Comparison of ENCODE assay signal across 15 mouse cellular contexts in genomic region chr8:123000311-123000710, GRCm38 (mm10). TPM values are rescaled to one million over a fixed set of nuclear protein-coding genes. Genes with fewer than 3 reads are reported as not detected.
DNase-seq lines count a peak whose midpoint lies in the region; ATAC-seq lines count a peak whose summit lies in the region.
"Had no signal": no experiment of that assay in that cellular context is flagged by ENCODE, and none has a peak within 500 bp of the region (broad histone marks: within the 10 kb centered on the region; RNA-seq: fewer than 3 reads in every experiment).

No protein-coding gene starts in this region.

- no peaks in the 10 kb centered on the region; the same call in 1 of the 2 replicates for H3K36me3 ChIP-seq in splenic B cell, adult 2 months (ENCODE audit: control insufficient read depth, insufficient read depth, low read length, poor library complexity, severe bottlenecking)
- H3K36me3 ChIP-seq: embryonic facial prominence, embryonic 13.5 days; hindbrain, embryonic 15.5 days; liver, embryonic 13.5 days had no signal

- peak; percentile 40 for DNase-seq in thymus, postnatal 14 days
- no peak for DNase-seq in thymus, postnatal 4 days
- peak; percentile 63 for DNase-seq in T-cell, adult 2 months (ENCODE audit: low spot score)
- peak; percentile 40 for DNase-seq in splenic B cell, adult 2 months (ENCODE audit: low read depth, low spot score)
- DNase-seq in right cerebral cortex, adult 2 months (ENCODE audit: low spot score in 2 of 2) = no peak
- no peak for DNase-seq in left cerebral cortex, postnatal 4 days
- no peak for DNase-seq in layer of hippocampus, postnatal 14 days (ENCODE audit: low spot score in 2 of 2)
- DNase-seq: adrenal gland, postnatal 10 days; heart, adult 18-20 months; kidney, adult 2 months; kidney, postnatal 36 days; liver, embryonic 13.5 days had no signal

- peak; percentile 54 for ATAC-seq in megakaryocyte, adult 5-6 weeks (ENCODE audit: poor library complexity, severe bottlenecking)

- H3K27me3 ChIP-seq in splenic B cell, adult 2 months (ENCODE audit: control insufficient read depth, insufficient read depth, low read length, poor library complexity, severe bottlenecking) = no peaks in the 10 kb centered on the region
- H3K27me3 ChIP-seq: embryonic facial prominence, embryonic 13.5 days; hindbrain, embryonic 15.5 days; liver, embryonic 13.5 days had no signal

- intact Hi-C loops in left cerebral cortex, postnatal 4 days (cut with DNase I) = no loop called here

RNA-seq across cellular contexts. Expression of gene Ankrd11, which starts 41.8 kb away (rescaled TPM):
- total RNA-seq in megakaryocyte, adult 5-6 weeks (2015) = 86.2 and 87.9 TPM in 2 replicates
- total RNA-seq in megakaryocyte, adult 5-6 weeks (2017) = 90.5 and 102 TPM in 2 replicates
- total RNA-seq in left cerebral cortex, postnatal 4 days (2021) = 100 to 1,000 TPM; 138 to 143 TPM
- total RNA-seq in layer of hippocampus, postnatal 14 days (2021) = 100 to 1,000 TPM; 152 to 159 TPM

Comparison
In these comparisons a context has a peak if more than half of its experiments do, and no peak if none do; other contexts are left out.
1. DNase-seq: peak in thymus, postnatal 14 days (single experiment), T-cell, adult 2 months (single experiment) and splenic B cell, adult 2 months (single experiment); none in thymus, postnatal 4 days (single experiment), right cerebral cortex, adult 2 months (0 of 2), left cerebral cortex, postnatal 4 days (single experiment) and layer of hippocampus, postnatal 14 days (0 of 2).